Mouse (Mus musculus) megakaryocyte progenitor cell, adult 5-6 weeks (primary cell): Measurements from ENCODE around the gene Abcc1. TPM values are rescaled to one million over a fixed set of nuclear protein-coding genes. Genes with fewer than 3 reads are reported as not detected.

Experiments used
- ATAC-seq: replicated peaks from 2 replicates; pipeline ENCODE4 v1.8.0; 2016; ENCODE audit warnings: mild to moderate bottlenecking, moderate TSS enrichment, inconsistent platforms; ENCODE audit not compliant: poor library complexity
- total RNA-seq, 2 experiments: library from RNA; stranded (forward) in 1 of 2; stranded (reverse) in 1 of 2; fragments of 157-497, 149-512 nt in 1 of 2; fragments of 200-1000 nt in 1 of 2; gene quantifications; 2 replicates each; pipeline versions ENCODE4 v1.2.3 to v1.2.4; 2015 to 2017

Abcc1 gene
- 25.9 and 30.6 TPM in 2 replicates for total RNA-seq (2015)
- 28.8 and 35.6 TPM in 2 replicates for total RNA-seq (2017)

- ATAC-seq, result peak; percentile 57
Observed at GRCm38 (mm10) chr16:14361362-14362098, at the start of gene Abcc1. TSS of gene Abcc1 (plus strand) at chr16:14361558.

- no peak for ATAC-seq
Observed at GRCm38 (mm10) chr16:14312914-14313313, 48.4 kb upstream of the Abcc1 start.

- ATAC-seq, result peak; percentile 99
Observed at GRCm38 (mm10) chr16:14316884-14317876, 44.2 kb upstream of the Abcc1 start, which contains the start of gene Fopnl. TSS of gene Fopnl (minus strand) at chr16:14317405.

- no peak for ATAC-seq
Observed at GRCm38 (mm10) chr16:14319681-14320080, 41.7 kb upstream of the Abcc1 start.

- no peak for ATAC-seq
Observed at GRCm38 (mm10) chr16:14320494-14320893, 40.9 kb upstream of the Abcc1 start.

GRCm38 (mm10) chr16:14328156-14328555 is 33.2 kb upstream of the Abcc1 start:
- no peak for ATAC-seq

GRCm38 (mm10) chr16:14344967-14345366 is 16.4 kb upstream of the Abcc1 start:
- ATAC-seq, result peak; percentile 46; the same call in 1 of the 2 replicates

GRCm38 (mm10) chr16:14351571-14351970 is 9.8 kb upstream of the Abcc1 start:
- peak; percentile 19; the same call in 1 of the 2 replicates for ATAC-seq

- no peak for ATAC-seq
Observed at GRCm38 (mm10) chr16:14352234-14352633, 9.1 kb upstream of the Abcc1 start.

- peak; percentile 44 for ATAC-seq
Observed at GRCm38 (mm10) chr16:14352663-14353062, 8.7 kb upstream of the Abcc1 start.

- no peak for ATAC-seq
Observed at GRCm38 (mm10) chr16:14357859-14358258, 3.5 kb upstream of the Abcc1 start.

GRCm38 (mm10) chr16:14358531-14358930 is 2.8 kb upstream of the Abcc1 start:
- no peak for ATAC-seq

- ATAC-seq, result no peak
Observed at GRCm38 (mm10) chr16:14360931-14361330, 427 bp upstream of the Abcc1 start.

- no peak for ATAC-seq
Observed at GRCm38 (mm10) chr16:14362099-14362820, 902 bp downstream of the Abcc1 start.

GRCm38 (mm10) chr16:14363496-14363895 is 2.1 kb downstream of the Abcc1 start:
- ATAC-seq, result 0 out of 2 replicates have a peak, but pooled peaks have one; percentile 5

- no peak for ATAC-seq
Observed at GRCm38 (mm10) chr16:14364066-14364465, 2.7 kb downstream of the Abcc1 start.

- ATAC-seq, result peak; percentile 54
Observed at GRCm38 (mm10) chr16:14365457-14365856, 4.1 kb downstream of the Abcc1 start.

- ATAC-seq, result no peak
Observed at GRCm38 (mm10) chr16:14366017-14366416, 4.7 kb downstream of the Abcc1 start.

- ATAC-seq, result no peak
Observed at GRCm38 (mm10) chr16:14371367-14371766, 10.0 kb downstream of the Abcc1 start.

- no peak for ATAC-seq
Observed at GRCm38 (mm10) chr16:14372382-14372781, 11.0 kb downstream of the Abcc1 start.

- peak; percentile 15 for ATAC-seq
Observed at GRCm38 (mm10) chr16:14372817-14373301, 11.5 kb downstream of the Abcc1 start.
